Mouse (Mus musculus): ENCODE results near the gene Asl.

DNA sequence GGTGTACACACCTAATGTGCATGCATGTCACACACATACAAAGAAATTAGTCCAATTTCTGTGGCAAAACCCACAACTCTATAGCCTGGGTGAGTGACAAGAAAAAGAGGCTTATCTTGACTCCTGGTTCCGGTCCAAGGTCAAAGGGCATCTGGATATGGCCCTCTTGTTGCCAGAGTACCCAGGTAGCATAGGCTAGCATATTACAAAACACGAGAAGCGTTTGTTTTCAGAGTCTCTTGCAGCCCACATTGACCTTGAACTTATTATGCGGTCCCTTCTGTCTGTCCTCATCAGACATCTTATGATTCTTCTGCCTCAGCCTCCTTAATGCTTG is 31.2 kb upstream of the Asl start:
- TF ChIP-seq CTCF (IDR thresholded peaks at IDR 0.05) (no peak), POLR2A (IDR thresholded peaks at IDR 0.05; ENCODE audit: insufficient read depth, low read depth, low read length) (no peak), EP300 (IDR thresholded peaks at IDR 0.05; ENCODE audit: insufficient read depth, low read depth, low read length) (no peak)

Data from heart, adult 2 months (tissue).